Mouse (Mus musculus) frontal cortex, postnatal 36 days (tissue): ENCODE measurements around the gene Pgm2.

Source experiments
- DNase-seq, 2 experiments: peaks; one replicate each; pipeline ENCODE4 v3.0.0; 2022; ENCODE audit warnings: low spot score in 2 of 2

The Pgm2 gene

DNA sequence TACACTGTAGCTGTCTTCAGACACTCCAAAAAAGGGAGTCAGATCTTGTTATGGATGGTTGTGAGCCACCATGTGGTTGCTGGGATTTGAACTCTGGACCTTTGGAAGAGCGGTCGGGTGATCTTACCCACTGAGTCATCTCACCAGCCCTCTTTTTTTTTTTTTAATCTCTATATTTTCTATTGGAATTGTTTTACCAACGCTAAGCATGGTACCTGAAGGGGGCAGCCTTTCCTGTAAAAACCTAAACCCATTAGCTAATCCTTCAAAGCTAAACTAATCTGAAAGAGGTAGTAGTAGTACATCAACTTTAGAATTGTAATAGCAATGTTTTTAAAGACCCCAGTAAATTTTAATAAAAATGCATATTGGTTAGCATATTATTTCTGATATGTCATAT, 17.2 kb upstream of the Pgm2 start:
- peak in 1 of 2 experiments; percentile 36 for DNase-seq

DNA sequence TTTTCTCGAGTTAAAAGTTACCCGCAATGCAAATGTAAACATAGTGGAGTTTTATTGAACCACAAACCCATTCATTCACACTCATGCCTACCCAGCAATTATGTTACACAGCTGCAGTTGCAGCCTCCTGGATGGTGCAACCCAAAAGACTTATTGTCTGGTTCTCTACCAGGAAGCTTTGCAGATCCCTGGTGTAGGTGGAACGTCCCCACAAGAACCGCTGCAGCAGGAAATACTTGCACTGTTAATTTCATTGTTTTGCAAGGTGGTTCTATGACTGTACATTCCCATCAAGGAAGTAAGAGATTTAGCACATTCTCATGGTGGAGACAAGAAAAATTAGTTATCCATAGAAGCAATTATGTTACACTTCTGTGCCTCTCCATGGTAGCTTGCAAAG, 15.4 kb upstream of the Pgm2 start:
- DNase-seq: no peak

DNA sequence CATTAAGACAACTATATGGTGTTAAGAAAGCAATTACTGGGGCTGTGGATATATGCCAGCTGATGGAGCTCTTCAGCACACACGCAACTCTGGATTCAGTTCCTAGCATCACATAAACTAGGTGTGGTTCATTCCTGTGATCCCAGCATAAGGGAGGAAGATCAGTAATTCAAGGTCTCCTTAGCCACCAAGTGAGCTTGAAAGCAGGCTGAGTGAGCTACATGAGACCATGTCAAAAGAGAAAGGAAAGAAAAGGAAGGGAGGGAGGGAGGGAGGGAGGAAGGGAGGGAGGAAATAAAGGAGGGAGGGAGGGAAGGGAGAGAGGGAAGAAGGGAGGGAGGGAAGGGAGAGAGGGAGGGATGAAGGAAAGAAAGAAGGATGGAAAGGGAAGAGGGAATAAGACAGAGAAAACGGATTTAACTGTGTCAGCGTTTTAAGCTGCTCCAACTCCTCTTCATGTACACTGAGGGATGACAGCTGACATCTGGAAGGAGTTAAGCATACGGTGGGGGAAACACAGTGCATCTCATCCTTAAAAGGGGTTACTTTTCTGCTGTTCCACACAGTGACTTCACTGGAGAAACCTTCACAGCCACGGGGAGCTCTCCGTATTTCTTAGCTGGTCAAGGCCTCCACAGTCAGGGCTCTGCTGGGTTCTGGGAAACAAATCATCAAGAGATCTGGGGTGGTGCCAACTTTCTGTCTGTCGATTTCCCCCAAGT, 13.8 kb upstream of the Pgm2 start:
- no peak for DNase-seq

DNA sequence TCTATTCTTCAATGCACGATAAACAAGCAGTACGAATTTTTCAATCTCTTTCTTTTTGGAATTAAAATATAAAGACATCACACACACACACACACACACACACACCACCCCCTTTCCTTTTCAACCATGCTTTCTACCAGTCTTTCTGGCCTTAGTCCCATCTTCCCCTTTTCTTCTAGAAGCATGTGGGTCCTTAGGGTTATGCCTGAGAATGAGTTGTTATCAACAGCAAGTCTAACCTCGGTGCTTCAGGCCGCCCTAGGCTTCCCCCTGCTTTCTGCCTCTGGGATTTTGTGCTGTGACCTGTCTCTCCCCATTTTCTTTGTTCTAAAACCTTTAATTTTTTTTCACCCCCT, 13.3 kb upstream of the Pgm2 start:
- no peak for DNase-seq

DNA sequence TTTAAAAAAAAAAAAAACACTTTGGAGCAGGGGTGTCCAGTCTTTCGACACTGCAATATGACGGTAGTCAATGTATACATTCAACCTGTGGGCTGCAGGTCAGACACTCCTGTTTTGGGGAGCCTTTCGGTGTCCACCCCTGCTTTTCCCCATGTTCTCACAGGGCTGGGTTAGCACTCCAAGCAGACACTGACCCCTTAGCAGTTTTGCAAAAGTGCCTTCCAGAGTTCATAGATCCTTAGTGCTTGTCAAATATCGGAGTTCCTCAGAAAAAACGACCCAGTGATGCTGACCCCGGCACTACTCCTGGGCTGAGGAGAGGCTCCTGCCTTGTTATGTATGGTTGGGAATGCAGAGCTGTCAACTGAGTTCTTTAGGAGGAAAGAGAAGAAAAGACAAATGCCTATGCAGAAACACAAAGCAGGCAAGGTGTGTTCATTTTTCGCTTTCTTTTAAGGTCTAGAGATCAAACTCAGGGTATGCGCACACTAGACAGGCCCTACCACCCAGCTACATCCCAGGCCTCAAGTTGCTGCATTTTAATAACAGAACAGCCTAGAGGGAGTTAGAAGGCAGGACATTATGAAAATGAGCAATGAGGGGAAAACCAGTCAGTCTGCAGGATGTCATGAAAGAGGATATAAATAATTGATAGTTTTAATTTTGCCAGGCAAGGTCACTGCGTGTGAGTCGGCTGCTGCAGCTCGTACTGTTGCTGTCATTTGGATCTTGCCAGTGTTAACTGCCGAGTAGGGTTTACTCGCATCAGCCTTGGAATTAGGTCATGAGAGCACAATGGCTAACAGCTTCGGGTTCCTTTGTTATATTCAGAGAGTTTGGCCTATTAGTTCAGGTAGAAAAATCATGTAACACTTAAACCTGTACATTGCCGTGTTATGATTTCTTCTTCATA, 9.0 kb upstream of the Pgm2 start:
- no peak for DNase-seq

DNA sequence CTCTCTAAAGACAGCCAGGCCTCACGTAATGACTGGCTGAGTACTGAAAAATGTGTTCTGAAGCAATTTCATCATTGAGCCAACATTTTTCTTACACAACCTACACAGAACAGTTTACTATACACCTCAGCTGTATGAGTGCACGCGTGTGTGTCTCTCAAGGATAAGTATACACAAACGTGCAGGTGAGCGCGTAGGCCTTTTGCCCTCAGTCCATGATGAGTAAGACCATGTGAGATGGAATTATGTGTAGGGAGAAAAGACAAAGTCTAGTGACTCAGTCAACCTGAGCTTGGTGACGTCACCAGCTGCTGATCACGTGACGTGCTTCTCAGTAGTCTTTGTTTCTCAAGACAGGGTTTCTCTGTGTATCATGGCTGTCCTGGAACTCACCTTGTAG, 7.3 kb upstream of the Pgm2 start:
- no peak for DNase-seq

DNA sequence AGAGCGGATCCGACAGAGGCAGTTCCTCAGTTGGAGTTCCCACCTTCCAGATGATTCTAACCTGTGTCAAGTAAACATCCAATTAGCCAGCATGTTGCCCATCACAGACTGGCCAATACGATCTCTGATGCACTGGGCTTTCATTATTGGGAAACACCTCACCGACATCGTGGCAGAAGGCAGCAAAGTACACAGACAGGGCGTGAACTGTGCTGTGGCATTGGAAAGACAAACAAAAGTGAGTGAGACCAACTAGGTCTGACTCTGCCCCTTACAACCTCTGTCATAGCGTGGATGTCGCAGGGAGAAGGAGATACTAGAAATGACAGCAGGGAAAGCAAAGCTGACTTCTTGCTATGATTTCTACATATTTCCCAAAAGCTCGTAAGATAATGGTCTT, 4.0 kb upstream of the Pgm2 start:
- DNase-seq: no peak

DNA sequence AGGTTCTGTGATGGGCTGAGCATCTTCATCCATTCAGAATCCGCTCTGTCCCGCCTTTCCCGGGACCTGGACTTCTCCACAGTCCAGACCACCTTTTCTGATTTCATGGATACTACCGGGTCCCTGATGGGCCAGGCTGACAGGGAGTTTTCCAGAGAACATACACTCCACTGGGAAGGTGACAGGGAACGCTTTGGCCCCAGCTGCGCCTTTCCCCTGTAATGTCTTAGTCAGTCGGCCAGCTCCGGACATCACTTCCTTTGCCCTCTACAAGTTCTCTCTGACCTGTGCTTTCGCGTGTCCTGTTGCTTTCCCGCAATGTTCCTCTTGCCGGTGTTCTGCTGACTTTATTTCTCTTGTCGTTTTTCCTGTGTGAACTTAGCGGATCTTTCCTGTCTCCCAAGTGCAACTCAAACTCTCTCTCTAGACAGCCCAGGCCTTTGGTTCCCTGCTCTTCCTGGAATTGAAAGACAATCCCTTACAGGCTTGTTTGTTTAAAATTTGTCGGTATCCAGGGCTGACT, 660 bp downstream of the Pgm2 start:
- peak in 1 of 2 experiments; percentile 6 for DNase-seq

DNA sequence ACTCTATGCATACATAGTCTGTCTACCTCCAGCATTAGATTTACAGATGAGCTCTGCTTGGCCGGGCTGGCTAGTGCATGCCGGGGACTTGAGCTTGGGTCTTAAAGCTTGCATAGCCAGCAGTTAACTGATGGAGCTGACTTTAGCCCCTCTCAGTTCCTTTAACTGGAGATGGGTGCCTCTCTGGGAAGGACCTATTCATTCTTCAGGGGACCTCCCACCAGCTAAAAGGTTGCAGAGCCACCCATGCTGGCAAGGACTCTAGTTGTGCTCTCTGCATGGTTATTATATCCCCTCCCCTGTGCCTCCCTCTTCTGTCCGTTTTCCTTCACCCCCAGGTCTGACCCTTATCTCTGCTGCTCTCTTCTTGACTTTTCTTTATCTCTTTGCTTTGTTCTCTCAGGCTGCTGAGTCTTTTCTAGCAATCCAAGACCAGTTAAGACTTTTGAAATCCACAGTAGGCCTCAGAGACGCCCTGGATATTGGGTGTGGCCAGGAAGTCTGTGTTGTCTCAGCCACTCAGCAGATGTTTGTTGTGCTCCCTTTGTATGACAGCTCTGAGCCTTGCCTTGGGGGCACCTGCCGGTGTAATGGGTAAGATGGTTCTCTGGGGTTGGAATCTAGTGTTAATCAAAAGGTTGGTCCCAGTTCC, 2.7 kb downstream of the Pgm2 start:
- no peak for DNase-seq

DNA sequence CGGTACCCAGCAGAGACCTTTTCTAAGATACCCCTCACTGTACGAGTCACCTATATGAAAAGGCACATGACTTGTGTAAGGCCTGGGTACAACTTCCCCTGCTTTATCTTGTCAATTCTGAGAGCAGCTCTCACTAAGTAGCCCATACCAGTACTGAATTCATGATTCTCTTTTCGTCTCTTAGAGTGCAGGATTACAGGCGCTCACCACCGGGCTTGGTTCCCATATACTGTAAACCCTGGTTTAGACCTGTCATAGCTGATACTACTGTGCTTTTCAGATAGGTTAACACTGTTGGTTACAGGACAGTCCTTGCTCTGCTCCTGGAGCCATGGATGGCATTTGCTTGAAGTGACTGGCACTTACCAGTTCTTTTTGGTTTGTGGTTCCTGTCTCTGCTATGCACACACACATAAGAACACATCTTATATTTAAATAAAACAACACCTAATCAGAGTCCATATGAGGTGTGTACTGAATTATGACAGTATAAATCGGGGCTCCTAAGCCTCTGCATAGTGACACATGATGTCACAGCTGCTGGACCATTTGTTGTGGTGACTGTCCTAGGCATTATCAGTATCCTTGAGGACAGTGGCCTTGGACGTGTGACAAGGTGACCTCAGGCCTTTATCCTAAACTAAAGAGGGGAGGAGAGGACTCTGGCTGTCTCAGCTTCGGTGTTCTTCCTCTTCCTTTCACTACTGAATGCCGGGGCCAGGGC, 9.4 kb downstream of the Pgm2 start:
- DNase-seq: no peak

DNA sequence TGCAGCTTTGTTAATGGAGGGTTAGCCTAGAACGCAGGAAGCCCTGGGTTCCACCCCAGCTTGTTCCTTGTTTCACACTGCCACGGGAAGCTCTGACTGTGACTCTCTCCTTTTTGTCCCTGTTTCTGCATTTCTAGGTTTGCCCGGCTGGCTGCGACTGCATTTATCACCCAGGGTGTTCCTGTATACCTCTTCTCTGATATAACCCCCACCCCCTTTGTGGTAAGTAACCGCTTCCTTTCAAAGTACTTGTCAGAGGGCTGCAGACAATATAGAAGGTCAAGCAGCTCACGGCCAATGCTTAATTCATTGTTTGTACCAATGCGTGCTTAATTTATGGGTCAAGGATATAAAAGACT, 9.9 kb downstream of the Pgm2 start:
- no peak for DNase-seq

DNA sequence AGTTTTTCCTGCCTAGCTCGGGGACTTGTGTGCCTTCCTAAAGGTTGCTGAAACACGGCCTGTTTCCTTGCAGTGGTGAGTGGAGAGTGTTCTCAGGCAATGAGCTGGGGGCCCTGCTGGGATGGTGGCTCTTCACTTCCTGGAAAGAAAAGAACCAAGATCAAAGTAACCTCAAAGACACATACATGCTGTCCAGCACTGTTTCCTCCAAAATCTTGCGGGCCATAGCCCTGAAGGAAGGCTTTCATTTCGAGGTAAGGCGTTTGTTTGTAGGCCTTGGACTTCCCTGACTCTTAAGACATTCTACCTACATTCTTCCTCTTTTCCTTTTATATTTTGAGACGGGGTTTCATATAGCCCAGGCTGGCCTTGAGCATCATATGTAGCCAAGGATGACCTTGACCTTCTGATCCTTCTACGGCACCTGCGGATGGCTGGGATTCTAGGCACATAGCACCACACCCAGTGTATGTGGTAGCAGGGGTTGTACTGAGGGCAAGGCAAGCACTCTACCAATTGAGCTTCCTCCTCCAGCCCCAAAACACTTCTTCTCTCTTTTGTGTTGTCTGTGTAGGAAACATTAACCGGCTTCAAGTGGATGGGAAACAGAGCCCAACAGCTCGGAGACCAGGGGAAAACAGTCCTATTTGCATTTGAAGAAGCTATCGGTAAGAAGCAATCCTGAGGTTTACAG, 15.0 kb downstream of the Pgm2 start:
- no peak for DNase-seq

DNA sequence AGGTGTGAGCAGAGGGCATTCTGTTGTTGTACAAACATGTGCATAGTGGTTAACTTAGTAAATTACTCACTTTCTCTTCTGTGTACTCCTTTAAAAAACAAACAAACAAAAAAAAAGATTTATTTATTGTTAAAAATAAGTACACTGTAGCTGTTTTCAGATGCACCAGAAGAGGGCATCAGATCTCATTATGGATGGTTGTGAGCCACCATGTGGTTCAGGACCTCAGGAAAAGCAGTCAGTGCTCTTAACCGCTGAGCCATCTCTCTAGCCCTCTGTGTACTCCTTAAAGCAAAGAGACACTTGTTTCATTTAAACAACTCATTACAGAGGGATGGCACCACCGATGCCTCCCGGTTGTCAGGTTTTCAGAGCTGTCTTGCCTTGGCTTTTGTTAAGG, 16.5 kb downstream of the Pgm2 start:
- peak in 1 of 2 experiments; percentile 12 for DNase-seq

DNA sequence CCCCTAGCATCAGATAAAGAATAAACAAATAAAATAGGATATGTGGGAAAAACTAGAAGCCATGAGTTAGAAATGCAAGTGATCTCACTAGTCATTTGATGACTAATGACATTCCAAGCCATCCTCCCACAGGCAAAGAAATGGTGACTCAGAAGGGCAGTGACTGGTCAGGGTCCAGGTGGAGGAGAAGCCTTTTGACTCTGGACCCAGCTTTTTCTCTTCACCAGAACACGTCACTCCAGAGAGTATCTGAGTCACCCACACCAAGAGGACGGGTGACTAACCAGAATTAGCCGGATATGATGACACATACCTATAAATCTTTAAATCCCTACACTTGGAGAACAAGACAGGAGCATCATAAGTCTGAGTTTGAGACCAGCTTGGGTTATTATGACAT, 19.6 kb downstream of the Pgm2 start:
- no peak for DNase-seq

DNA sequence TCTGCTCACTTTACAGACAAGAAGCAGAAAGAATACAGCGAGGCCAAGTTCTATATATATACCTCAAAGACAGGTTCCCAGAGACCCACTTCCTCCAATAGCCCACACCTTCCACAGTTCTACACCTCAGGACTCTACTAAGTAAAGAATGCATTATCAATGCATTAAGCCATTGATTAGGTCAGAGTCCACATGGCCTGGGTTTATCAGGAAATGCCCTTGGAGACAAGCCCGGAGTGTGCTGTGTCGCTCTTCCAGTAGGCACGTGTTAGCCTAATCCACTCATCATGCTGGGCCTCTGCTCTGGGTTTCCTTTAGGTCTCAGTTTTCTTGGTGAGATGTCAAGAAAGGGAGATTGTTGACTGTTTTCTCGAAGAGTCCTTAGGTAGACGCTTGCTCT, 21.5 kb downstream of the Pgm2 start:
- no peak for DNase-seq

DNA sequence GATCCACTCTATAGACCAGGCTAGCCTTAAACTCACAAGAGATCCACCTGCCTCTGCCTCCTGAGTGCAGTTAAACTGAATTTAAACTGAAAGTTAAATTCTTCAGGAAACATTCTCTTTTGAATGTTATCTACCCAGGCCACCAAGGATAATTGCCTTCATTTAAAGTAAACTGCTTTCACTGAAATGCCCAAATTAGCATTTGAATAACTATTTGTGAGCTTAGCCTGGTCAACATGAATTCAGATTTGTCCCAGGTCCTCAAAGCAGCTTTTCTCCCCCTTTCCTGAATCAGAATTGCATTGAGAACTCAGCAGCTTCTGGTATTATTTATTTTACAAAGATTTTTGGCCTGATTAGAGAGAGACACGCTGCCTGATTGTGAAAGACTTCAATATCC, 24.4 kb downstream of the Pgm2 start:
- DNase-seq: no peak

DNA sequence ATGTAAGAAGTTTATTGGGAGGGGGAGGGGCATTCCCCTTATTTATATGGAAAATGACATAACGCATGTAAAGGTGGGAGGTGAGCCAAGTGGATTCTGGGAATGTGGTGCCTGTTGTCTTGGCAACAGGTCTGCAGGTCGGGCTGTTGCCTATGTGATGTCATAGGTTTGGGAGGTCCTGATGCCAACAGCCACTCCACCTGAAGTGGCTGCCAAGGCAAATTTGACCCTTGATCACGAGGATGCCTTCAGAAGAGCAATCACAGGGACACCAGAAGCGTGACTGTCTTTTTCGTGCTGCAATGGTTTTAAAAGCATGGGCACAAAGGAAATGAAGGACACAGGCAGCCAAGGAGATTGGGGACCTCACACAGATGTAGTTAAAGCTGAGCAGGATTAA, 33.0 kb downstream of the Pgm2 start:
- DNase-seq: no peak

DNA sequence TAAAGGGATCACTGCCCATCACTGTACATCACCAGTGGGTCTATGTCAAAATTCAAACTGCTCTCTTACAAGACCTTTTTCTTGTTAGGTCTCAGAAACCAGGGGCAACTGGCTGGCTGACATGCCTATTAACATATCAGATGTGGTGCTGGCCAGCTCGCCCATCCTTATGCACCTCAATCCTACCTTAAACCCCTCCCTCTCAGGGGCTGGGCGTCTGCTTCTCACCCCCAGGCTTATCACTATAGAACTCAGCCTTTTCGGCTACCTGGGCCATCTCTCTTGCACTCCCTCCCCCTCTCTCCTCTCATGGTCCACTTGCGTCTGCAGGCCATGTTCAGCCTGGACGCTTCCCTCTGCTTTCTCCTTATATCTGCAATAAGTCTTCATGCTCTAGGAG, 38.8 kb downstream of the Pgm2 start:
- no peak for DNase-seq

DNA sequence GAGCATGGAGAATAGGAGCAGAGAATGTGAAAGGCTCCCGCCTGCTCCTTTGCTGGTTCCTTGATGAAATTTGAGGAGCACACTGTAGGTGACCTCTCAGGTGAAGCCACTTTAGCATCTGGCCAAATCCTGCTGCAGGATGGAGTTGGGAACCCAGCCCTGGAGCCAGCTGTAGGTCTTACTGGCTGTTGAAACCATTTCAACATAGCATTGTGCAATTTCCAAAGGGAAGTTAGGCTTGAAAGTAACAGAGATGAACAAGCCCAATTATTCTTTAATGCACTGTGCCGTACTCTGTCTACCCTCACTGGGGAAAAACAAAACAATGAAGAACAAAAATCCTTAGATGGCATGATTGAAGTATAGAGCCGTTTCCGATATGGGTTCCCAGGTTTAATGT, 41.2 kb downstream of the Pgm2 start:
- DNase-seq: no peak

DNA sequence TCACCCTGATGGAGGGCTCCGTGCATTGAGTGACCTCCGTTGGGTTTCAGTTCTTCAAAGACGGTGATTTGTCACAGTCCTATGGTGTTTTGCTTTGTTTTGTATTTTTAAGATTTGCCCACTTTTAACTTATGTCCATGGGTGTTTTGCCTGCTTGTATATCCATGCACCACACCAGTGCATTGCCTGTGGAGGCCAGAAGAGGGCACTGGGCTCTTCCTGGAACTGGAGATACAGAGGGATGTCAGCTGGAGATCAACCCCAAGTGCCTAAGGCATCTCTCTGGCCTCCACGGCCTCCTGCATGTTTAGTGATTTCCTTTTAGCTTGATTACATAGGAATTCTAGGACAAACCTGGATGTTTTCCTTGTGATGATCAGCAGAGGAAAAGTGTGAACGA, 43.6 kb downstream of the Pgm2 start:
- DNase-seq: no peak

DNA sequence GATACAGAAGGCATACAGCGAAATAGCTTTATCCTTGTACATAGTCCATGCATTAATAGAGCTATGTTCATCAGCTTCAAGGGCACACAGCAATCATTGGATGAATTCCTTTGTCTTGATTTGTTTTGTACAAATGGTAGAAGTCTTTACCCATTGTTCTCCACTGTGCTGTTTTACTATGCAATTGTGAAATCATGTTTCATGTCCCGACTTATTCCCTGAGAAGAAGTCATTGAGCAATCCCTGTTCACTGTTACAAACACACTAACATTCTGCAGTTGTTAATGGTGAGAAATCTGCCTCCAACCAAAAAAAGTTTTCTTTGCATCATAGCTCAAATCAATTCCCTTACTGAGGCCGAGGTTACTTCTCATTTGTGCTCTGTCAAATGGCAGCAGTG, 47.5 kb downstream of the Pgm2 start:
- DNase-seq: no peak
